Mouse (Mus musculus) heart, embryonic 16.5 days (tissue): ENCODE data around the gene Ccnb1. TPM values are rescaled to one million over a fixed set of nuclear protein-coding genes. Genes with fewer than 3 reads are reported as not detected.

Experiments
- ATAC-seq: fragments of 200-750 bp; cut with Nextera tagmentation; replicated peaks from 2 replicates; pipeline ENCODE4 v1.8.0; 2017; ENCODE audit warnings: moderate number of reproducible peaks; ENCODE audit not compliant: insufficient read depth, low FRiP score; ENCODE audit errors: extremely low read depth
- H3K27ac ChIP-seq: fragments of 300-500 bp; sonication (generic); 2 replicates; pipeline ENCODE4 v1.5.1; 2014; ENCODE audit warnings: mild to moderate bottlenecking, low read length, control low read depth, moderate library complexity
- H3K27me3 ChIP-seq: fragments of 300-500 bp; sonication (generic); 2 replicates; pipeline ENCODE4 v1.6.1; 2014; ENCODE audit warnings: low read length, mixed read lengths; ENCODE audit not compliant: control insufficient read depth, insufficient read depth
- H3K36me3 ChIP-seq: fragments of 300-500 bp; sonication (generic); 2 replicates; pipeline ENCODE4 v1.6.1; 2014; ENCODE audit not compliant: control insufficient read depth, insufficient read depth
- H3K4me1 ChIP-seq: fragments of 300-500 bp; sonication (generic); 2 replicates; pipeline ENCODE4 v1.6.1; 2014; ENCODE audit warnings: low read length, mixed read lengths; ENCODE audit not compliant: control insufficient read depth, insufficient read depth
- H3K4me2 ChIP-seq: fragments of 300-500 bp; sonication (generic); 2 replicates; pipeline ENCODE4 v1.6.1; 2014; ENCODE audit warnings: low read depth, mild to moderate bottlenecking, control low read depth, low read length
- H3K4me3 ChIP-seq: fragments of 300-500 bp; sonication (generic); 2 replicates; pipeline ENCODE4 v1.5.1; 2014; ENCODE audit warnings: mild to moderate bottlenecking, control low read depth, low read length
- H3K9ac ChIP-seq: fragments of 300-500 bp; sonication (generic); 2 replicates; pipeline ENCODE4 v1.6.1; 2014; ENCODE audit warnings: low read length, control low read depth
- H3K9me3 ChIP-seq: fragments of 300-500 bp; sonication (generic); replicated peaks from 2 replicates; pipeline ENCODE4 v1.6.1; 2016; ENCODE audit warnings: low read length; ENCODE audit not compliant: control insufficient read depth
- WGBS: fragments of 180-500 bp; shearing (Covaris S2); extraction: QIAGEN DNeasy Blood & Tissue Kit; methylation state at CpG from one replicate; pipeline ENCODE4 v1.1.7; 2014; 5-methylcytosine and 5-hydroxymethylcytosine counted together
- polyA plus RNA-seq: library from polyadenylated mRNA; unstranded; fragments of >200 nt; fragmentation: Nextera tagmentation; extraction: Ambion mirVana; gene quantifications from 2 replicates; pipeline ENCODE4 v1.2.1, GENCODE M21; 2015

Gene Ccnb1
- 187 and 205 TPM in 2 replicates for polyA plus RNA-seq

DNA sequence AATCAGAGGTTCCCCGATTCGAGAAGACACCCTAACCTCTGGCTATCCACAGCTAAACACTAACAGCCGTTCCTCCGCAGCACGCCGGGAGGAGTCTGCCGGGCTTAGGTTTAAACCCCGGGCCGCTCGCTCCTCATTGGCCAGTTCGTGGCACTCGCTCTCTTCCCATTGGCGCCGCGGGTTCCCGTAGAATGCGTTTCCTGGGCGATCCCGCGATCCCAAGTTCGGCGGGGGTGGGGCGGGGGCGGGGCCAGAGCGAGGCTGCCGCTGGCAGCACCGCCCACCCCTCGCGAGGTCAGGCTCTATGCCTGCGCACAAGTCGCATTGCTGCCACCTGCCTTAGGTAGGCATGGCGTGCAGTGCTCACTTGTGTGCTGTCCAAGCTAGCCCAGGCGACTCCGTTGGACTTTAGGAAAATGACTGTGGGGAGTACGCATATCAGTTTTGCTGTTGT is at the start of gene Ccnb1:
TSS of gene Ccnb1 (minus strand) at position 157 of the 454 bp plus-strand sequence.
- Histone ChIP-seq H3K4me3 (peak within 1 kb of the TSS; percentile 95), H3K4me1 (peaks cover 24% of the 10 kb centered on the region), H3K27ac (peak within 1 kb of the TSS; percentile 75), H3K9me3 (no peaks in the 10 kb centered on the region), H3K9ac (peak within 1 kb of the TSS; percentile 91), H3K27me3 (no peaks in the 10 kb centered on the region), H3K36me3 (peaks cover 7% of the 10 kb centered on the region), H3K4me2 (peak within 1 kb of the TSS; percentile 94)
- peak; percentile 98 for ATAC-seq
- under 1% methylated on average over 35 of the region's 35 CpGs for WGBS

DNA sequence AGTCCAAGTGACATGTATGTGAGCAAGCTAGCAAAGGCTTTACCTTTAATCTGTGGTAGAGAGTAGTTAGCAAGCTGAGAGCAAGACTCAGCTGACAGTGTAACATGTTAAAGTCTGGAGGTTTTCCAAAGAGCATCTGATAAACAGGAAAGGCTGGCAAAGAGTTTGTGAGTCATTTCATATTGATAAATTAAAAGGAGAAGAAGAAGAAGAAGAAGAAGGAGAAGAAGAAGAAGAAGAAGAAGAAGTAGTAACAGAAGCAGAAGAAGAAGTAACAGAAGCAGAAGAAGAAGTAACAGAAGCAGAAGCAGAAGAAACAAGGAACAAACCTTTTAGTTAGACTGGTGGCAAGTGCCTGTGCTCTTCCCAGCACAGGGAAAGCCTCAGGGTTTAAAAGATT is 48.4 kb upstream of the Ccnb1 start:
- no peak overlapping the region for H3K4me3 ChIP-seq
- peaks cover 12% of the 10 kb centered on the region for H3K4me1 ChIP-seq
- ATAC-seq: no peak
- no peak overlapping the region for H3K4me2 ChIP-seq
- no peaks in the 10 kb centered on the region for H3K36me3 ChIP-seq
- no peak overlapping the region for H3K9ac ChIP-seq
- no peaks in the 10 kb centered on the region for H3K9me3 ChIP-seq
- no peaks in the 10 kb centered on the region for H3K27me3 ChIP-seq
- H3K27ac ChIP-seq: no peak overlapping the region

GRCm38 (mm10) chr13:100833640-100834002 is 47.3 kb upstream of the Ccnb1 start:
- no peaks in the 10 kb centered on the region for H3K27me3 ChIP-seq
- H3K27ac ChIP-seq: no peak overlapping the region
- H3K4me3 ChIP-seq: peak overlapping the region; percentile 85
- H3K9me3 ChIP-seq: no peaks in the 10 kb centered on the region
- peaks cover 12% of the 10 kb centered on the region for H3K4me1 ChIP-seq
- no peak for ATAC-seq
- no peaks in the 10 kb centered on the region for H3K36me3 ChIP-seq
- H3K4me2 ChIP-seq: peak overlapping the region; percentile 43; the same call in 1 of the 2 replicates
- H3K9ac ChIP-seq: no peak overlapping the region
- WGBS: 50% methylated on average over 6 of the region's 6 CpGs

GRCm38 (mm10) chr13:100832741-100833639 is 46.6 kb upstream of the Ccnb1 start, which contains the start of gene Slc30a5:
TSS of gene Slc30a5 (minus strand) at chr13:100833427.
- H3K36me3 ChIP-seq: 0 out of 2 replicates have a peak, but pooled peaks cover 2% of the 10 kb centered on the region
- peaks cover 12% of the 10 kb centered on the region for H3K4me1 ChIP-seq
- H3K9me3 ChIP-seq: no peaks in the 10 kb centered on the region
- H3K27me3 ChIP-seq: no peaks in the 10 kb centered on the region
- peak within 1 kb of the TSS; percentile 81 for H3K4me2 ChIP-seq
- WGBS: under 1% methylated on average over 94 of the region's 94 CpGs
- peak within 1 kb of the TSS; percentile 85 for H3K4me3 ChIP-seq
- peak; percentile 98 for ATAC-seq
- peak within 1 kb of the TSS; percentile 94 for H3K27ac ChIP-seq
- peak within 1 kb of the TSS; percentile 93 for H3K9ac ChIP-seq

DNA sequence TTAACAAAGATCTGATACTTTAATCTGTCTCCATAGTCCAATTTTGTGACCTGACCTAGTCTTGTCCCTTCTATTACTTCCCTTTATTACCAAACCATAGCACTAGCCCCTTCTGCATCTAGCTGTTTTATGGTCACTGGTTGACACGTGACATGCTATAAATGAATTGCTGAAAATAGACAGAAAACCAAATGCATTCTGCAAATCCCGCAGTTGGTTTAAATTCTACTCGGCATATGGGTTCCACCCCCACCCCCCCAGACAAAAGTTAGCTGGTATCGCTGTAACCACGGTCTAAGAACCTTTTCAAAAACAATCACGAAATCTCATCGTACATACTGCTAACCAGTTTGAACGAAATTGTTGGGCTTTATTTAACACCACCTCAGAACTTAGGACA is 45.8 kb upstream of the Ccnb1 start:
- Histone ChIP-seq H3K27ac (peak overlapping the region; percentile 94), H3K9ac (peak overlapping the region; percentile 93), H3K4me1 (peaks cover 12% of the 10 kb centered on the region), H3K9me3 (no peaks in the 10 kb centered on the region), H3K4me2 (peak overlapping the region; percentile 81), H3K27me3 (no peaks in the 10 kb centered on the region), H3K36me3 (0 out of 2 replicates have a peak, but pooled peaks cover 2% of the 10 kb centered on the region), H3K4me3 (peak overlapping the region; percentile 85)
- ATAC-seq: no peak
- under 1% methylated on average over 8 of the region's 8 CpGs for WGBS

- H3K27me3 ChIP-seq: no peaks in the 10 kb centered on the region
- H3K27ac ChIP-seq: no peak overlapping the region
- WGBS: 80% methylated on average over 6 of the region's 6 CpGs
- H3K9me3 ChIP-seq: no peaks in the 10 kb centered on the region
- peaks cover 7% of the 10 kb centered on the region; the same call in 1 of the 2 replicates for H3K36me3 ChIP-seq
- no peak overlapping the region for H3K4me3 ChIP-seq
- H3K9ac ChIP-seq: 0 out of 2 replicates have a peak overlapping the region, but pooled peaks have one; percentile 9
- ATAC-seq: no peak
- peak overlapping the region; percentile 81 for H3K4me2 ChIP-seq
- H3K4me1 ChIP-seq: peaks cover 12% of the 10 kb centered on the region
Observed at GRCm38 (mm10) chr13:100831123-100831522, 44.8 kb upstream of the Ccnb1 start.

DNA sequence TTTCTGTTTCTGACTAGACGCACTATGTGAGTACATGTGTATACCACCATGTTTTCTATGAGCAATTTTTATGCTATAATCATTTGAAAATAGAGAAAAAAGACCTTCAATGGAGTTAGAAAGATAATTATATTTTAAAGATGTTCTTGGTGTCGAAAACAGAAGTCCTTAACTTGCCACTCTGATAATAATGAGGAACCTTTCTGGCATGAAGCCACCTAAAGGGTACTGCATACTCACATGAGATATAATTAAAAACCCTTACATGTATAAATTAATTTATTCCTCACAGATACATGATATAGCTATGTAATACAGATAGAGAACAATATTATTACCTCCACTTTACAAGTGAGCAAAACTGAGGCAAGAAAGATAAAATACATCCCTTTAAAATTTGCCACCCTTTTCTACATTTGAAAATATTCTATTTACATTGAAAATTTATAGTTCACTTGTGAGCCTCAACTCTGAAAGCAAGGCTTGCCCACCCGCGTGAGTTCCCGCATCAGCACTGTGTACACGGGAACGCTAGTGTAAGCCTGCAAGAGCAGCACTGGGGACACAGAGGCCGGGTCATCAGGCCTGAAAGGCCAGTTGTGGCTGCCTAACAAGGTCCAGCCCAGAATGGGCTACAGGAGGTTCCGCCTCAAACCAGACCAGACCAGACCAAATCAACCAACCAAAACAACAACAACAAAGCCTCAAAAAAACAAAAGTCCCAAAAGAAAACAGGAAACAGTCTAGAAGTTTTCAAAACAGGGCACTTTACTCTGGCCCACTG is 39.4 kb upstream of the Ccnb1 start:
- no peaks in the 10 kb centered on the region for H3K27me3 ChIP-seq
- H3K36me3 ChIP-seq: peaks cover 31% of the 10 kb centered on the region
- ATAC-seq: no peak
- no peak overlapping the region for H3K4me3 ChIP-seq
- 93% methylated on average over 9 of the region's 9 CpGs for WGBS
- no peaks in the 10 kb centered on the region for H3K9me3 ChIP-seq
- no peak overlapping the region for H3K9ac ChIP-seq
- no peaks in the 10 kb centered on the region for H3K4me1 ChIP-seq
- H3K27ac ChIP-seq: no peak overlapping the region
- H3K4me2 ChIP-seq: no peak overlapping the region

DNA sequence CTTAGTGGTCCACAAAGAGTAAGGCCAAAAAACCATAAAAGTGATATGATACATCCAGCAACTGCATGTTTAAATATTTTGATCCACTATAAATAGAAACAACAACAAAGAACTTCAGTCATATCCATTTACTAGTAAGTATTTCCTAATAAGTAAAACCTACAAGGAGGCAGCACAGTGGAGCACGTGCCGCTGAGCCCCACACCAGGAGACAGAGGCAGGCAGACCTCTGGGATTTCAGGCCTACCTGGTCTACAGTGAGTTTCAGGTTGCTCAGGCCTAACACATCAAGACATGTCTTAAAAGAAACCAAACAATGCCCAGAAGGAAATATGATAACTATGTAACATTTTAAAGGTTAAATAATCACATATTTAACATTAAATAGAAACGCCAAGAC is 38.5 kb upstream of the Ccnb1 start:
- H3K36me3 ChIP-seq: peaks cover 36% of the 10 kb centered on the region
- 89% methylated on average over 3 of the region's 3 CpGs for WGBS
- H3K9ac ChIP-seq: no peak overlapping the region
- no peak overlapping the region for H3K27ac ChIP-seq
- H3K4me2 ChIP-seq: no peak overlapping the region
- no peak overlapping the region for H3K4me3 ChIP-seq
- no peaks in the 10 kb centered on the region for H3K9me3 ChIP-seq
- H3K4me1 ChIP-seq: no peaks in the 10 kb centered on the region
- no peak for ATAC-seq
- H3K27me3 ChIP-seq: no peaks in the 10 kb centered on the region
